Mouse (Mus musculus): ENCODE data around the gene Rpain.

- TF ChIP-seq CTCF (IDR thresholded peaks at IDR 0.05; ENCODE audit: borderline replicate concordance, extremely low read depth, insufficient read depth, insufficient read length): no peak
- TF ChIP-seq POLR2A (IDR thresholded peaks at IDR 0.05; ENCODE audit: borderline replicate concordance, extremely low read depth, insufficient read depth, insufficient read length, poor library complexity, severe bottlenecking): no peak
These were observed 680 bp upstream of the Rpain start for GRCm38 (mm10) chr11:70969271-70969794.
